Mouse (Mus musculus) E14TG2a.4 (cell line): Measurements from ENCODE around the gene Fbxo30.

Experiments
- CTCF ChIP-seq: conservative IDR thresholded peaks from 2 replicates; pipeline ENCODE4 v1.5.1; 2014; ENCODE audit warnings: low read length
- POU5F1 ChIP-seq: IDR thresholded peaks from 2 replicates; pipeline ENCODE4 v1.6.1; 2014; ENCODE audit warnings: low read length, borderline replicate concordance

DNA sequence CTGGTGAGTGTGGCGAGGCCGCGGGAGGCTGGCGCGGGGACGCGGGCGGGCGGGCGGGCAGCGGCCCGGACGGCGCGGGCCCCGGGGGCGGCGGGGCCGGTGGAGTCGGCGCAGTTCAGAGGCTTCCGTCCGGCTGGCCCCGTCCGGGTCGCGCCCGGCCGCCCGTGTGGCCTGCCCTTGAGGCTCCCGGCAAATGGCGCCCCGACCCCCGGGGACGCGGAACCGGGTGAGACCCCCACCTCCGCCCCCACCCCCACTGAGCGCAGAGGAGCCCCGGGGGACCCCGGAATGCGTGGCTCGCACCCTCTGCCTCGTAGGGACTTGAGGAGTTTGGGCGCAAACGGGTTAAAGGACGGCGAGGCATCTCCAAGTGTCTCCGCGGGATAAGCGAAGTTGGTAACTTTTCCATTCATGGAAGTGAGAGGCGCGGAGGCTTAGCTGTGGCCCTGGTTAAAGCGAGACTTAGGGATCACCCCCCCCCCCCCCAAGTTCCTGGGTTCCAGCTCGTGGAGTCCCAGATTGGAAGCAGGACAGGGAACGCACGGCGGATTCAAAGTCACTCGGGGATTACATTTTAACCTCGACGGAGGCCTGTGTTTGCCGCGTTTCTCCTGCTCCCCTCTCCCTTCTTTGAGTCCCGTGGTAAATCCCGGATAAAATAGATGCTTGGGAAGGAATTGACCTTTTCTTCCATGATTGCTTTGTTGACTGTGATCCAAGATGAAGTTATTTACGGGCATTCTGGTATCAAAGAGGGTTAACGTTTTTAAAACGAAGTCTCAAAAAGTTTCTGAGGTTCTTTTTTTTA, 572 bp downstream of the Fbxo30 start:
- TF ChIP-seq CTCF (no peak), POU5F1 (no peak)
